Mouse (Mus musculus) forebrain, embryonic 15.5 days (tissue): Measurements from ENCODE around the gene Klc1. TPM values are rescaled to one million over a fixed set of nuclear protein-coding genes. Genes with fewer than 3 reads are reported as not detected.
A peak's percentile ranks its signal among the peaks of the same experiment; 100 is the strongest.

Experiments
- ATAC-seq: fragments of 200-750 bp; cut with Nextera tagmentation; replicated peaks from 2 replicates; pipeline ENCODE4 v1.8.0; 2017; ENCODE audit warnings: mild to moderate bottlenecking, moderate TSS enrichment, moderate library complexity
- H3K27ac ChIP-seq: fragments of 300-500 bp; sonication (generic); replicated peaks from 2 replicates; pipeline ENCODE4 v1.5.1; 2015; ENCODE audit warnings: mild to moderate bottlenecking, inconsistent platforms
- H3K27me3 ChIP-seq: fragments of 300-500 bp; sonication (generic); 2 replicates; pipeline ENCODE4 v1.6.1; 2015; ENCODE audit warnings: inconsistent platforms
- H3K36me3 ChIP-seq: fragments of 300-500 bp; sonication (generic); 2 replicates; pipeline ENCODE4 v1.6.1; 2015; ENCODE audit warnings: mild to moderate bottlenecking, inconsistent platforms
- H3K4me1 ChIP-seq: fragments of 300-500 bp; sonication (generic); 2 replicates; pipeline ENCODE4 v1.6.1; 2015; ENCODE audit warnings: inconsistent platforms
- H3K4me2 ChIP-seq: fragments of 300-500 bp; sonication (generic); replicated peaks from 2 replicates; pipeline ENCODE4 v1.6.1; 2015; ENCODE audit warnings: mild to moderate bottlenecking, inconsistent platforms
- H3K4me3 ChIP-seq: fragments of 300-500 bp; sonication (generic); 2 replicates; pipeline ENCODE4 v1.5.1; 2015; ENCODE audit warnings: mild to moderate bottlenecking, inconsistent platforms
- H3K9ac ChIP-seq: fragments of 300-500 bp; sonication (generic); replicated peaks from 2 replicates; pipeline ENCODE4 v1.6.1; 2015; ENCODE audit warnings: mild to moderate bottlenecking, inconsistent platforms
- H3K9me3 ChIP-seq: fragments of 300-500 bp; sonication (generic); 2 replicates; pipeline ENCODE4 v1.6.1; 2016; ENCODE audit warnings: inconsistent platforms
- WGBS: fragments of 180-500 bp; shearing (Covaris S2); methylation state at CpG from one replicate; pipeline ENCODE4 v1.1.7; 2015; ENCODE audit warnings: mixed read lengths; 5-methylcytosine and 5-hydroxymethylcytosine counted together
- polyA plus RNA-seq: library from polyadenylated mRNA; unstranded; fragments of >200 nt; fragmentation: Nextera tagmentation; extraction: Ambion mirVana; gene quantifications from 2 replicates; pipeline ENCODE4 v1.2.1, GENCODE M21; 2015

Klc1 gene
- polyA plus RNA-seq, 1 experiment from 2014 or later = 430 TPM

DNA sequence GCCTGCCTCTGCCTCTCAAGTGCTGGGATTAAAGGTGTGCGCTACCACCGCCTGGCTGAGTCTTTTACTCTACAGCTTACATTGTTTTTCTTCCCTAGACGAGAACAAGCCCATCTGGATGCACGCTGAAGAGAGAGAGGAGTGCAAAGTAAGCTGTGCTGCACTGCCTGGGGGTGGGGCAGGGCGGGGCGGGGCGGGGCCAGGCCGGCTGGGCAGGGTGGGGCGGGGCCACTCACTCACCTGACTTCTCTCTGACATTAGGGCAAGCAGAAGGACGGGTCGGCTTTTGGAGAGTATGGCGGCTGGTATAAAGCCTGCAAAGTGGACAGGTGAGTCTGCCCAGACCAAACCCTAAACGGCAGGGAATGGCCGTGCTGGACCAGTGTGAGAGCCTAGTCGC, 26.5 kb downstream of the Klc1 start:
- peaks cover 94% of the 10 kb centered on the region for H3K36me3 ChIP-seq
- H3K4me2 ChIP-seq = no peak overlapping the region
- no peak for ATAC-seq
- no peak overlapping the region for H3K4me3 ChIP-seq
- no peak overlapping the region for H3K9ac ChIP-seq
- H3K27me3 ChIP-seq = no peaks in the 10 kb centered on the region
- 77% methylated on average over 13 of the region's 15 CpGs for WGBS
- no peaks in the 10 kb centered on the region for H3K4me1 ChIP-seq
- no peak overlapping the region for H3K27ac ChIP-seq
- H3K9me3 ChIP-seq = no peaks in the 10 kb centered on the region

DNA sequence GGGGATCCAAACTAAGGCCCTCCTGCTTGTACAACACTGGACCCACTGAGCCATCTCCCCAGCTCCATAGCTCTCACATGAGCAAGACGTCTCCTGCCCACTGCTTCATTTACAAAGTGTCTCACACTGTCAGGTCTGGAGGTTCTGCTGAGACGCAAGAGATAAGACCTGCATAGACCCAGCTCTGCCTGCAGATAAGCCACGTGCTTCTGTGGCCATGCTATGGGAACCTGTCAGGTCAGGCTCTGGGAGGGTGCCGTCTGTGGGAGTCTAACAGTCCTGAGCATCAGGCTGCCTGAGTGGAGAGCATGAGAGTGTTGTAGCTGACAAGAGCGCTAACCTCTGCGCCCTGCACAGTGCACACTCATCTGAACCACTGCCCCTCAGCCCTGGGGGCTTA, 28.4 kb downstream of the Klc1 start:
- no peak overlapping the region for H3K4me2 ChIP-seq
- no peaks in the 10 kb centered on the region for H3K27me3 ChIP-seq
- H3K9me3 ChIP-seq = no peaks in the 10 kb centered on the region
- peaks cover 3% of the 10 kb centered on the region for H3K4me1 ChIP-seq
- no peak overlapping the region for H3K4me3 ChIP-seq
- no peak overlapping the region for H3K9ac ChIP-seq
- WGBS = 97% methylated on average over 6 of the region's 6 CpGs
- H3K36me3 ChIP-seq = peaks cover 86% of the 10 kb centered on the region
- ATAC-seq = no peak
- no peak overlapping the region for H3K27ac ChIP-seq

DNA sequence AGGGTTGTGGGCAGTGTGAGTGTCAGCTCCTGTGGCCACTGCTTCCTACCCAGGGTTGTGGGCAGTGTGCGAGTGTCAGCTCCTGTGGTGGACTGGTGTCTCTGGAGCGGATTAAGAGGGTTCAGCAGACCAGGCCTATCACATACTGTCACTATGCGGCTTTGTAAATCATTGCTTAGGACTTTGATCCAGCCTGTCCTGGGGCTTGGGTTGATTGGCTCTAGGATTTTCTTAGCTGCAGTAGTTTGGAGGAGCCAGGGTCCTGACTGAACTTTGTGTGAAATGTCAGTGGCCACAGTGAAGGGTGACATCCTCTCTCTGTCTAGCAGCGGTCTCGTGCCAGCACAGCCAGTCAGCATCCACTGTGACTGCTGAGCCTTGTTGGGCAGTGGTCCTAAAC, 31.4 kb downstream of the Klc1 start:
- peaks cover 87% of the 10 kb centered on the region for H3K36me3 ChIP-seq
- H3K4me2 ChIP-seq = no peak overlapping the region
- no peaks in the 10 kb centered on the region for H3K9me3 ChIP-seq
- no peak for ATAC-seq
- no peak overlapping the region for H3K4me3 ChIP-seq
- WGBS = 93% methylated on average over 5 of the region's 5 CpGs
- H3K27me3 ChIP-seq = no peaks in the 10 kb centered on the region
- H3K4me1 ChIP-seq = peaks cover 3% of the 10 kb centered on the region
- no peak overlapping the region for H3K27ac ChIP-seq
- no peak overlapping the region for H3K9ac ChIP-seq

DNA sequence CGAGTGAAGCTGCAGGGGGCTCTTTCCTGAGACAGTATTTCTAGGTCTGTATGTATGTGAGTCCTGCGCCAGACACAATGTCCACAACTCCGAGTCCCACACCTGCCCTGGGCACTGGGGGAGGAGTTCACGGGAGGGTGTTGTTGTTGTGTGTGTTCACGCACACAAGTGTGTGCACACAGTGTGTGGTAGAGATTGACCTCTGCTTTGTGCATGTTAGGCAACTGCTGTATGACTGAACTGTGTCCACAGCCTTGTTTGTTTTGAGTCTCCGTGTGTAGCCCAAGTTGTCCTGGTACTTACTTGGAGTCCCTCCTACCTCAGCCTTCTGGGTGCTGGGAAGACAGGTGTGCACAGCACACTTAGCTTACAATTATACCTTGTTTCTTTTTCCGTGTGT, 32.0 kb downstream of the Klc1 start:
- Histone ChIP-seq H3K4me3 (no peak overlapping the region), H3K9me3 (no peaks in the 10 kb centered on the region), H3K4me2 (no peak overlapping the region), H3K27me3 (no peaks in the 10 kb centered on the region), H3K9ac (no peak overlapping the region), H3K4me1 (peaks cover 3% of the 10 kb centered on the region), H3K27ac (peak overlapping the region; percentile 87; the same call in 1 of the 2 replicates), H3K36me3 (peaks cover 87% of the 10 kb centered on the region)
- no peak for ATAC-seq
- 95% methylated on average over 7 of the region's 7 CpGs for WGBS

DNA sequence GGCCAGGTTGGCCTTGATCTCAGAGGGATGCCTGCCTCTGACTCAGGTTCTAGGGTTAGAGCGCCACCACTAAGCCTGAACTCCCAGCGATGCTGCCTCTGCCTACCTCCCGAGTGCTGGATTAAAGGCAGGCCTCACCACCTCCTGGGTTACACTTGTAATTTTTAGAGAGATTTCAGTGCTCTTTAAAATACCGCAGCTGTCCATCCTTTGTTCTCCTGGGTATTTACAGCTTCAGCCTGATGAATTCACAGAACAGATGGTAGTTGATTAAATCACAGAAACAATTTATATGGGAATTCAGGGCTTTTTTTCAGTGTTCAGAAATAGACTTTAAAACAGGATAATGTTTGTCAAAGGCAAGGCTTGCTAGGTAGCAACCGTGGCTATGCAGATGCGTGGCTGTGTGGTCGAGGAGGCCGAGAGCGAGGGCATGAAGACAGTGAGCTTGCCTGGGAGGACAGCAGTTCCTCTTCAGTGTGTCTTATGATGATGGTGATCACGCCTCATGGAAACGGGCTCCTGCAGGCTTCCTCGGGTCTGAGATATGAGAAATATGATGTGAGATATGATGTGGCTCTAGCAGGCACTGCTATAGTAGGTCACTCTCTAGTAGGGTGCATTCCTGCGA, 32.9 kb downstream of the Klc1 start:
- H3K9ac ChIP-seq = no peak overlapping the region
- WGBS = 79% methylated on average over 13 of the region's 13 CpGs
- ATAC-seq = no peak
- no peaks in the 10 kb centered on the region for H3K9me3 ChIP-seq
- peak overlapping the region; percentile 87 for H3K27ac ChIP-seq
- H3K27me3 ChIP-seq = no peaks in the 10 kb centered on the region
- H3K4me1 ChIP-seq = peaks cover 3% of the 10 kb centered on the region
- no peak overlapping the region for H3K4me3 ChIP-seq
- H3K36me3 ChIP-seq = peaks cover 86% of the 10 kb centered on the region
- no peak overlapping the region for H3K4me2 ChIP-seq

DNA sequence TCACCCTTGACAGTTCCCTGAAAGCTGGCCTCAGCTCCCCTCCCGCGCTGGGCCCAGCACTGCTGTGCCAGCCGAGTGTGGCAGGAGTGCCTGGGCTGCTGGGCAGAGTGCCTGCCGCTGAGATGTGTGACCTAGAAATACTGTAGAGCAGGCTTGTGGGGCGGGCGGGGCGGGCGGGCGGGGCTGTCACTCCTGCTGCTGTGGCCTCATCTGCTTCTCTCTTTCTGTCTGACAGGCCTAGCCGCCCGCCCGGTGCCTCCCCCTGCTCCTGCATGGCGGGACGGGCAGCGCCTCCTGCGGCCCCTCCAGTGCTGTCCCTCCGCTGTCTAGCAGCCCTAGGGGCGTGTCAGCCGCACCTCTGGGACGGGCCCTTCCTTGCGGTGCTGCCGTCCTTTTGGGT, 35.5 kb downstream of the Klc1 start:
- Histone ChIP-seq H3K9me3 (no peaks in the 10 kb centered on the region), H3K4me1 (peaks cover 3% of the 10 kb centered on the region), H3K27me3 (no peaks in the 10 kb centered on the region), H3K27ac (no peak overlapping the region), H3K9ac (no peak overlapping the region), H3K36me3 (peaks cover 72% of the 10 kb centered on the region), H3K4me2 (no peak overlapping the region), H3K4me3 (no peak overlapping the region)
- no peak for ATAC-seq
- WGBS = 89% methylated on average over 21 of the region's 22 CpGs

DNA sequence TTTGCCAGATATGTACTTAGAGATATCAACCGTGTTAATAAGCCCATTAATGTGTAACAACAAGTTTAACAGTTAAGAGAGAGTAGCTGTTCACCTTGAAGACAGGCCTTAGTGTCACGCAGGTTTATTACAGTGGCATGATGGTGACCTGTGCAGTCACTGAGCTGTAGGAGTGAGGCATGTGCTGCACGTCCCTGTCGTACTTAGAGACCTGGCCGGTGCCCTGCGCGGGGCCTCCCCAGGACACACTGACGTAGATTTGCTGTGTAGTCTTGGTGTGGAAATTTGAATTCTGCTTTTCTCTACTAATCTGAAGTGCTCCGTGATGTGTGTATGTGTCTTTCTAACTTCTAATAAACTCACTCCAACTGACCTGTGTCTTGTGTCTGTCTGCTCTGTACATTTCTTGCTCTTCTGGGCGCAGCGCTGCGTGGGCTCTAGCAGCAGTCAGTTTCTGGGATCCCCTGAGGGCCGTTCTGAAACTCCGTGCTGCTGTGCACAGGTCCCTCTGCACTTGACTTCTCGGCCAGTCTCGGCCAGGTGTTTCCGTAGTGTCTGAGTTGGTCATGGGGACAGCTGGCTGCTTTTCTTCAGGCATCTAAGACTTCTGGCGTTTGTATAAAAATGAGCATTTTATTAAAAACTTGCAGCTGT, 36.0 kb downstream of the Klc1 start:
- peaks cover 3% of the 10 kb centered on the region for H3K4me1 ChIP-seq
- H3K27me3 ChIP-seq = no peaks in the 10 kb centered on the region
- no peak overlapping the region for H3K4me3 ChIP-seq
- peaks cover 68% of the 10 kb centered on the region for H3K36me3 ChIP-seq
- WGBS = 95% methylated on average over 18 of the region's 18 CpGs
- H3K9ac ChIP-seq = no peak overlapping the region
- no peaks in the 10 kb centered on the region for H3K9me3 ChIP-seq
- ATAC-seq = no peak
- H3K4me2 ChIP-seq = no peak overlapping the region
- no peak overlapping the region for H3K27ac ChIP-seq

DNA sequence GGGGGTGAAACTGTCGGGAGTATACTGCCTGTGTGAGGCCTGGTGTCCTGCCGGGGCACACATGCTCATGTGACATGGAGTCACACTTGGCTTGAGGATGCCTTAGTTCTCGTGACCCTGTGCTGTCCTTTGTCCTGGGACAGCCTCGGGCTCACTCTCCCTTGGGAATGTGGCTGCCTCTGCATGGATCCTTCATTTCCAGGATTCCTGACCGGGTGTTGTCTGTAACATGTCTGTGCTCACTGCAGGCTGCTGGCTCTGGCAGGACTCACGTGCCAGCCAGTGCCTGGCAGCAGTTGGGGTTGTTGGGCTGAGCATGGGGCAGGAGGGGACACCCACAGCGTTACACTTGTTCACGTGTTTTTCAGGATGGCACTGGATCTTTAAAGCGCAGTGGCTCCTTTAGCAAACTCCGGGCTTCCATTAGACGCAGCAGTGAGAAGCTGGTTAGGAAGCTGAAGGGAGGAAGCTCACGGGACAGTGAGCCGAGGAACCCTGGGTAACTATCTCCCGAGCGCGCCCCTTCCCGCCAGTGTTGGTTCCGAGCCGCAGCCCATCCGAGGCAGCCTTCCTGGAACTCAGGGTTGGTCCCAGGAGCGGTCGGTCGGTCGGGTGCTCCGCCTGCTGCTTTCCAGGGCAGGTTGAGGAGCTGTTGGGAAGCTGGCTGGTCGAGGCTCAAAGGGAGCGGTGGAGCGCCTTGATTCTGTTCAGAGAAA, 36.7 kb downstream of the Klc1 start:
- H3K4me3 ChIP-seq = no peak overlapping the region
- H3K4me2 ChIP-seq = no peak overlapping the region
- peaks cover 3% of the 10 kb centered on the region for H3K4me1 ChIP-seq
- no peaks in the 10 kb centered on the region for H3K9me3 ChIP-seq
- WGBS = 91% methylated on average over 28 of the region's 28 CpGs
- no peak overlapping the region for H3K27ac ChIP-seq
- ATAC-seq = no peak
- H3K36me3 ChIP-seq = peaks cover 61% of the 10 kb centered on the region
- no peak overlapping the region for H3K9ac ChIP-seq
- no peaks in the 10 kb centered on the region for H3K27me3 ChIP-seq

DNA sequence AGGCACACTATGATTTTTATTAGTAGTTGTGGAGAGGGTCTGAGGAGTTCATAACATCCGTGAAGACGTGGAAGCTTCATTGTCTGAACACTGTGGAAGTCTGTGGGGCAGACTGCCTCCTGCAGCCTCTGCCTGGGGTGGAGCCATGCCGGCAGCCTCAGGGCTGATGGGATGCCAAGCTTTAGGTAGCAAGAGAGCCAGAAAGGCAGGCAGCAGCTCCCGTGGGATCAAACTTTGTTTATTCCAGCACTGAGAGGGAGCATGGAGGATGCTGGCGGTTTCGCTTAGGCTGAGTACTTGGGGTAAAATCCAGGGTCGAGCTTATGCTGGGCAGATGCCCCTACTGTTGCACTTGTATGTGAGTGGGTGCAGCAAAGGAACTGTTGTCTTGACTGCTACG, 38.6 kb downstream of the Klc1 start:
- peaks cover 61% of the 10 kb centered on the region for H3K36me3 ChIP-seq
- 88% methylated on average over 8 of the region's 8 CpGs for WGBS

DNA sequence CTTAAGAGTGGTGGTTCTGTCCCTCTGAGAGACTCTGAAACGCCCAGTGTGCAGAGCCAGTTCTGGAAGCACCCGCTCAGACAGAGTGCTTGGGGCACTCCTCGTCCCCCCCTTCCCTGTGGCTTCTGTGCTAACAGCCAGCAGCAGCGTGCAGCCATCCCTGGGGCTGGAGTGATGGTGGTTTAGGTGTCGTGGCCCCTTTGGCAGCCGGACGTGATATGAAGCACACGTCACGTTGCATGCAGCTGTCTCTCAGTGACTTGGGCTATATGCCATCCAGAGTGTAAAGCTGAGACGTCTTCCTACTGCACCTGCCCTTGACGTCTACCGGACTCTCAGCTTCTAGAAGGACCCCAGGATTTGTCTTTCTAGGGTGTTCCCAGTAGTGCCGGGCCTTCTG, 39.8 kb downstream of the Klc1 start:
- H3K36me3 ChIP-seq = peaks cover 57% of the 10 kb centered on the region
- no peak for ATAC-seq
- WGBS = 91% methylated on average over 13 of the region's 13 CpGs
- H3K4me2 ChIP-seq = no peak overlapping the region
- H3K27me3 ChIP-seq = no peaks in the 10 kb centered on the region
- no peaks in the 10 kb centered on the region for H3K4me1 ChIP-seq
- no peaks in the 10 kb centered on the region for H3K9me3 ChIP-seq
- no peak overlapping the region for H3K4me3 ChIP-seq
- no peak overlapping the region for H3K9ac ChIP-seq
- H3K27ac ChIP-seq = no peak overlapping the region

More for the DNA sequence above, 38.6 kb downstream of the Klc1 start:
- no peak for ATAC-seq
- Histone ChIP-seq H3K4me2 (no peak overlapping the region), H3K9ac (no peak overlapping the region), H3K27ac (no peak overlapping the region), H3K9me3 (no peaks in the 10 kb centered on the region), H3K4me3 (no peak overlapping the region), H3K4me1 (no peaks in the 10 kb centered on the region), H3K27me3 (no peaks in the 10 kb centered on the region)

DNA sequence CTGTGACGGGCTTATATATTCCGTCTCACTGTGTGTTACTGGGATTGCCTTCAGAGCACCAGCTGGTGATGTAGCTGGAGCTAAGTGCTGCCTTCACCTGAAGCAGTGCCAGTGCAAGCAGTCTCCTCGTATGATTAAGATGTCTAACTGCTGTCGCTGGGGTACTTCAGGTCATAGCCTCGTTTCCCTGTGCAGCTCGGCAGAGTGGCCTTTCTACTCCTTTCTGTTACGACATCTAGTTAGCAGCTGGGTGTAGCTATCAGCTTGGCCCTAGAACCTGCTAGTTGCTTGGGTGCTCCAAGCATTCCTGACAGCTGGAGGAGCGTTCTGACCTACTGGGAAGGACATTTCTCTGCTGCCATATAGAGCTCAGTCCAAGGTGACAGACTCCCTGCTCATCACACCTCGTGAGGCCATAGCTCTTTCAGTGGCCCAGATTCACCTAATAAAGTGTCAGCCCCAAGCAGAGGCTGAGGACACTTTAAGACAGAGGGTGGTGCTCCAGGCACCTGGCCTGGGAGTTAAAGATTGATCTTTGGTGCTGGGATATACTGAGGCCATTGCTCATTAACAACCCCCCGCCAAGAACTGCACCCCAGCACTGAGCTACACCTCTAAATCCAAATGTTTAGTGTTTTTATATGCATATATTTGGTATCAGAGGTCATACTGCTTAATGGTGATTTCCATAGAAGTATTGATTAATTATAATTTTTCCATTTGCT, 42.0 kb downstream of the Klc1 start:
- Histone ChIP-seq H3K27ac (no peak overlapping the region), H3K9ac (no peak overlapping the region), H3K9me3 (no peaks in the 10 kb centered on the region), H3K27me3 (no peaks in the 10 kb centered on the region), H3K4me2 (no peak overlapping the region), H3K4me3 (no peak overlapping the region), H3K36me3 (peaks cover 49% of the 10 kb centered on the region), H3K4me1 (no peaks in the 10 kb centered on the region)
- no peak for ATAC-seq
- 89% methylated on average over 10 of the region's 10 CpGs for WGBS

DNA sequence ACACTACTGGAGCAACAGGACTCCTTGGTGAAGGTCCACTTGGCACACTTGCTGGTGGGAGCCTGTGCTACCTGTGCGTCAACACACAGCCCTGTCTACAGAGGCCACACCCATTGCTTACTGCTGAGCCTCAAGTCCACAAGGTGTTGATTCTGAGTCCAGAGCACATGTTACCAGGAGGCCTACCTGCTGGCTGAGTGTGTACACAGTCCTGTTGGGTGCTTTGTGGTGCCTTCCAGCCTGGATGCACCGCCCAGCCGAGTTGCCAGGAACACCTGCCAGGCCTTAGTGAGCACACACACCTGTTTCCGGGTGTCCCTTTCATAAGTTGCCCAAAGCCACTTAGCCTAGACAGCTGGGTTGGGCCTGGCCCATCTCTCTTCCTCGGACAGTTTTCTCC, 44.9 kb downstream of the Klc1 start:
- no peak overlapping the region for H3K27ac ChIP-seq
- H3K4me2 ChIP-seq = no peak overlapping the region
- no peak for ATAC-seq
- no peaks in the 10 kb centered on the region for H3K4me1 ChIP-seq
- H3K4me3 ChIP-seq = no peak overlapping the region
- no peaks in the 10 kb centered on the region for H3K27me3 ChIP-seq
- no peak overlapping the region for H3K9ac ChIP-seq
- peaks cover 51% of the 10 kb centered on the region for H3K36me3 ChIP-seq
- WGBS = 88% methylated on average over 5 of the region's 5 CpGs
- H3K9me3 ChIP-seq = no peaks in the 10 kb centered on the region
